12 mouse cellular contexts compared by ENCODE assay signal in the genomic region with DNA sequence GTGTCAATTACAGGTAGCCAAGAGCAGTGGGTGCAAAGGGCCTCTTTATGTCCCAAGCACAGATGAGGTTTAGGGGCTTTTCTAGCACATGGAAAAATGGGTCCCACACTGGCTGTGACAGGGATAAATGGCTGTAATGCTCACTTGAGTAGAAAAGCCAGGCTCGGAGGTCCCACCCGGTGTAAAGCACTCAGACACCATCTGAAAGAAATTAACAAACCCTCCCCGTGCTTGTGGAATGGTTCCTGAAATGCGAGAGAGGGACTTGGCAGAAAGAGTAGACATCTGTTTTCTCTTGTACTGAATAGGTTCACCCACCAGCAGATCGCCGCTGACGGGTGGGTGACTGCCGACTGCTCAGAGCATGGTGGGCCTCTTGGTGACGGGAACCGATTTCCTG.
A peak's percentile ranks its signal among the peaks of the same experiment; 100 is the strongest.
DNase-seq lines count a peak whose midpoint lies in the region; ATAC-seq and TF ChIP-seq lines count a peak whose summit lies in the region.
"Had no signal": no experiment of that assay in that cellular context is flagged by ENCODE, and none has a peak within 500 bp of the region (broad histone marks: within the 10 kb centered on the region; RNA-seq: fewer than 3 reads in every experiment).

No protein-coding gene starts in this region.

- H3K27me3 ChIP-seq in neural tube, embryonic 11.5 days (ENCODE audit: control insufficient read depth, insufficient read depth, low read length), result no peaks in the 10 kb centered on the region; the same call in none of the 2 replicates
- no peaks in the 10 kb centered on the region for H3K27me3 ChIP-seq in kidney, adult 2 months (replicated peaks; ENCODE audit: control insufficient read depth, insufficient read depth, low read length)
- H3K27me3 ChIP-seq: liver, embryonic 13.5 days had no signal

- WGBS in neural tube, embryonic 11.5 days, result 38% methylated on average over 10 of the region's 10 CpGs
- 72% methylated on average over 10 of the region's 10 CpGs for WGBS in kidney, adult 2 months

- no peak for TF ChIP-seq CTCF in layer of hippocampus, adult 2 months (conservative IDR thresholded peaks at IDR 0.05)
- no peak for TF ChIP-seq CTCF in kidney, adult 2 months (conservative IDR thresholded peaks at IDR 0.05; ENCODE audit: insufficient read depth, insufficient read length, low read depth, low read length)

- H3K4me2 ChIP-seq in neural tube, embryonic 11.5 days (ENCODE audit: low read depth), result no peak overlapping the region
- H3K4me2 ChIP-seq: liver, embryonic 13.5 days had no signal

- 0 out of 2 replicates have a peak, but pooled peaks cover 5% of the 10 kb centered on the region for H3K4me1 ChIP-seq in neural tube, embryonic 11.5 days (ENCODE audit: control insufficient read depth, insufficient read depth, low read length)
- H3K4me1 ChIP-seq in kidney, adult 2 months (ENCODE audit: control insufficient read depth, insufficient read depth, low read length), result peaks cover 4% of the 10 kb centered on the region; the same call in 1 of the 2 replicates
- H3K4me1 ChIP-seq: liver, embryonic 13.5 days had no signal

- peak; percentile 19 to 30 for DNase-seq in layer of hippocampus, adult 2 months (ENCODE audit: low spot score in 2 of 2)
- no peak for DNase-seq in layer of hippocampus, adult 9-10 months (ENCODE audit: low spot score)
- DNase-seq in embryo, embryonic 9.5 days (ENCODE audit: extremely low spot score), result peak; percentile 42
- peak; percentile 11 for DNase-seq in gastrocnemius, postnatal 14 days
- peak; percentile 28 for DNase-seq in neural tube, embryonic 11.5 days (ENCODE audit: low spot score)
- no peak for DNase-seq in kidney, adult 2 months
- DNase-seq: heart, postnatal 36 days; kidney, postnatal 4 days; liver, embryonic 13.5 days; thymus, postnatal 14 days had no signal

- no peaks in the 10 kb centered on the region for H3K9me3 ChIP-seq in neural tube, embryonic 11.5 days (ENCODE audit: control insufficient read depth, low read length)
- H3K9me3 ChIP-seq: liver, embryonic 13.5 days had no signal

- TF ChIP-seq POLR2A in kidney, adult 2 months (IDR thresholded peaks at IDR 0.05; ENCODE audit: low read depth, low read length), result no peak

- no peak overlapping the region for H3K9ac ChIP-seq in neural tube, embryonic 11.5 days (ENCODE audit: low read length)
- H3K9ac ChIP-seq: liver, embryonic 13.5 days had no signal

- intact Hi-C loops in gastrocnemius, postnatal 14 days (cut with DNase I; ENCODE audit: low total_unique reads), result no loop called here

- H3K27ac ChIP-seq in layer of hippocampus, adult 2 months, result no peak overlapping the region
- no peak overlapping the region for H3K27ac ChIP-seq in neural tube, embryonic 11.5 days (ENCODE audit: low read depth, low read length)
- H3K27ac ChIP-seq in kidney, adult 2 months (ENCODE audit: insufficient read depth, low read depth, low read length), result no peak overlapping the region
- H3K27ac ChIP-seq: liver, embryonic 13.5 days had no signal

- no peak for ATAC-seq in neural tube, embryonic 11.5 days (ENCODE audit: insufficient read depth, low FRiP score, low TSS enrichment)
- no peak for ATAC-seq in megakaryocyte-erythroid progenitor cell, adult 5-6 weeks (replicated peaks; ENCODE audit: low FRiP score, low TSS enrichment, poor library complexity, severe bottlenecking)
- ATAC-seq: activated CD4-positive, CD25-positive, alpha-beta regulatory T cell, adult 4 months had no signal

- no peaks in the 10 kb centered on the region for H3K36me3 ChIP-seq in neural tube, embryonic 11.5 days (ENCODE audit: control insufficient read depth, insufficient read depth, low read length)
- H3K36me3 ChIP-seq in kidney, adult 2 months (ENCODE audit: control insufficient read depth, insufficient read depth, low read length), result no peaks in the 10 kb centered on the region

- H3K4me3 ChIP-seq in layer of hippocampus, adult 2 months, result no peak overlapping the region
- no peak overlapping the region for H3K4me3 ChIP-seq in neural tube, embryonic 11.5 days (ENCODE audit: low read depth, low read length)
- no peak overlapping the region for H3K4me3 ChIP-seq in kidney, adult 2 months (ENCODE audit: insufficient read depth, low read depth, low read length)
- H3K4me3 ChIP-seq: liver, embryonic 13.5 days had no signal

Comparison
In these comparisons a context has a peak if more than half of its experiments do, and no peak if none do; other contexts are left out.
1. DNase-seq: peak in layer of hippocampus, adult 2 months (2 of 2), embryo, embryonic 9.5 days (single experiment), gastrocnemius, postnatal 14 days (single experiment) and neural tube, embryonic 11.5 days (single experiment); none in layer of hippocampus, adult 9-10 months (single experiment) and kidney, adult 2 months (single experiment).